Mouse (Mus musculus): ENCODE data around the gene Ndufaf8.

The Ndufaf8 gene

GRCm38 (mm10) chr11:120085891-120086627 is 12.7 kb upstream of the Ndufaf8 start:
- DNase-seq (ENCODE audit: low spot score in 2 of 2): peak in 1 of 2 experiments; percentile 22

GRCm38 (mm10) chr11:120086702-120087152 is 12.0 kb upstream of the Ndufaf8 start, which contains the start of gene Cep131:
Gene Cep131, minus strand, starts transcription at chr11:120086827.
- peak; percentile 93 to 95 for DNase-seq (ENCODE audit: low spot score in 2 of 2)

DNA sequence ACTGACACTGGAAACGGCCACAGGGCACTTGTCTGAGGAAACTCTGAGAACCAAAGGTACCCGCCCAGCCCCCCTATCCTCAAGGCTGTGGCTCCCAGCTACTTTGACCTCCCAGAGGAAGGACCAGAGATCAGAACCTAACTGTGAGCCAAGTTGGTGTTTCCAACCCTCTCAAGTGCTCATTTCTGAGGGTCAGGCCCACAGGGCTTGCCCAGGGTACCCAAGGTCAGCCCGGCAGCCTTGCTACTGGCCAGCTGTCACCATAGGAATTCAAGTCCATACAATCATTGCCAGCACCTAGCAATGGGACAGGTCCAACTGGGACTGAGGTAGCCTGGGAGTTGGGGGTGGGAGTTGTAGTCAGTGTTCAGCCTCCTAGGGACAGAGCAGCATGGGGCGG is 8.1 kb upstream of the Ndufaf8 start:
- DNase-seq (ENCODE audit: low spot score in 2 of 2): no peak

GRCm38 (mm10) chr11:120092817-120093591 is 5.7 kb upstream of the Ndufaf8 start:
- DNase-seq (ENCODE audit: low spot score in 2 of 2): no peak

- peak; percentile 36 to 59 for DNase-seq (ENCODE audit: low spot score in 2 of 2)
These were observed 2.3 kb downstream of the Ndufaf8 start for GRCm38 (mm10) chr11:120101036-120101435.

DNA sequence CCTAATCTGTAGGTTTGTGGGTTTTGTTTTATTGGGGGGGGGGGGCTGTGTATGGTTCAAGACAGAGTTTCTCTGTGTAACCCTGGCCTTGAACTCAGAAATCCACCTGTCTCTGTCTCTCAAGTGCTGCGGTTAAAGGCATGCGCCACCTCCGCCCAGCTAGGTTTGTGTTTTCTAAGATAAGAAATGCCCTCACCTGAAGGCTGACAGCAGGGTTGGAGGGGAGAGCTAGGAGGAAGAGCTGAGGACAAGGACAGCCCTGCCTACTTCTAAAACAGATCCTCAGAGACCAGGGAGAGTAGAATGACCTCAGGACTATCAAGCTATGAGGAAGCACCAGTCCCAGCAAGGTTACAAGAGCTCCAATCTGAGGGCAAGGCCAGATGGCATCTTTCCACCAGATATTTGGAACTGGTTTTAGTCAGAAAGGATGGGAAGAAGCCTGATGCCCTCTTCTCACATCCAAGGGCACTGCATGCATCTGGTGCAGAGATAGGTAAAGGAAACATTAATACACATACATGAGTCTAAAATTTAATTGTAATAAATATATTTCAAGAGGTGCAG is 4.8 kb downstream of the Ndufaf8 start:
- no peak for DNase-seq (ENCODE audit: low spot score in 2 of 2)

DNA sequence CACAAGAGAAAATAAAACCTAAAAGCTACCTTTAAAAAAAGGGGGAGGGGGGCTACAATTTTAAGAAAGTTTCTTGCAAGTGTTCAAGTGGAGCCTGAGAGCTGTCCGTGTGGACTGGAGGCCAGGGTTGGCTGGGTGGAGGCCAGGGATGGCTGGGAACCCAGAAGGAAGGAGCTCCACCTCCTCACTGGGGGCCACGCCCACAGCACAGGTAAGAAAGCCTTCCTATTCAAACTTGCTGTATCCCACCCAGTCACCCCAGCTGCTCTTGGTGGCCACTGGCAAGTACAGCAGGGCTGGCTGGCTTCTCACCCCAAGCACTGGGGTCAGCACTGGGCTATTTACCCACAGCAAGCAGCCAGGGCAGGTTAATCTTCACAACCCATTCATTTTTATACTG is 8.3 kb downstream of the Ndufaf8 start:
- no peak for DNase-seq (ENCODE audit: low spot score in 2 of 2)

DNA sequence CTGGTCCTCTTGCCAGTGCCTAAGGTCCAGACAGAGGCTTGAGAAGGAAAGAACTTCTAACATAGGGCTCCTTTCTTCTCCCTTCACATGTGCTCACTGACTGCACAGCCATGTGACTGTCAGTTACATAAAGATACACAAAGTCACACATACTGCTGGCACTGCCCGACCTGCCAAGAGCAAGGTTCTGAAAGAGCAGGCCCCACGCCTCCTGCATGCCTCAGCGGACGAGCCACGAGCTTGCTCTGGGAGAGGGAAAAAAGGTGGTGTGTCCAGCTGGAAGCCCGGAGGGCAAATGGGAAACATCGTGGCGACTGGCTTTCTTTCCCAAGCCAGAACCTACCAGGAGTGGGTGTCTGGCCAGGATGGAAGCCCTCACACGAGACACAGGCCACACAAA is 9.1 kb downstream of the Ndufaf8 start:
- no peak for DNase-seq (ENCODE audit: low spot score in 2 of 2)

DNA sequence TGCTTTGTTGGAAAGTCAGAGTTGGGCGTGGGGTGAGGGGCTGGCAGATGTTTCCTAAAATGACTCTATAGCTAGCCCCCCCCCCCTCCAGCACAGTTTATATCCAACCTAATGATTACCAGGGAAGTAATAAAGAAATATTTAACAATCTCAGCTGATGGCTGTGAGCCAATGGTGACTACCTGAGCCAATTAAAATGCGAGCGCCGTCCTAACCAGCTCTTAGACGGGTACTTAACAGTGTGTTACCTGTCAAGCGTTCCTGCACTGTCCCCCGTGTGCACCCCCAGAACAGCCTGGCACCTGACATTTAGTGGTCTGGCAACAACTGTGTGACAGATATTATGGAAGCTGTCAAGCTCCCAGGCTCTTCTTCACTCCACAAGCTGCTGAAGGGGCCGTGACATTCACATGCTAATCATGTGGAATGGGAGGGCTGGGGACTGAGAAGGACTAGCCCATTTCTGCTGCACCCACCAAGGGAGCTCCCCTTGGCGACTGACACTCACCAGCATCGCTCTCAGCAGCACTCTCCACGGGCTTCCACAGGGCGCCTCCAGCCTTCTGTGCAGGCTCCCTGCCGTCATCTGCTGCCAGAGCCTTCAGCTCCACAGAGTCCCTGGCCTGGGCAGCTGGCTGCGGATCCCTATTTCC is 11.0 kb downstream of the Ndufaf8 start:
- DNase-seq (ENCODE audit: low spot score in 2 of 2): no peak

DNA sequence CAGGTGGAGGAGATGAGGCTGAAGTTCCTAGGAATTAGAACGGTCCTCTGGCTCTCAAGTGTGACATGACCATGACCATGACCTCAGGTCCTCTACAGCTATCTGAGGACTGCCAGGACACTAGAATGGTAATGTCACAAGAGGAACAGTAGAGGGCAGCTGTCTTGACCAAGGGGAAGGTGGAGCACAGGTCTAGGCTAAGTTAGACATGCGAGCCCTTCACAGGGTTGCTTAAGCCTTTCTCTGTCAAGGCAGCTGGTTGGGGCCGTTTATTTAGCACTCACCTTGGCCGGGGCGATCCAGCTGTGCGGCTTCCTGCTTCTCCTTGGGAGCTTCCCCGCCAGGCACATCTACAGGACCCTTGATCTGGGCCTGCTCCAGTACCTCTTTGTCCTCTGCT is 11.8 kb downstream of the Ndufaf8 start:
- DNase-seq (ENCODE audit: low spot score in 2 of 2): no peak

GRCm38 (mm10) chr11:120111033-120111432 is 12.3 kb downstream of the Ndufaf8 start:
- DNase-seq (ENCODE audit: low spot score in 2 of 2): peak in 1 of 2 experiments; percentile 29

DNA sequence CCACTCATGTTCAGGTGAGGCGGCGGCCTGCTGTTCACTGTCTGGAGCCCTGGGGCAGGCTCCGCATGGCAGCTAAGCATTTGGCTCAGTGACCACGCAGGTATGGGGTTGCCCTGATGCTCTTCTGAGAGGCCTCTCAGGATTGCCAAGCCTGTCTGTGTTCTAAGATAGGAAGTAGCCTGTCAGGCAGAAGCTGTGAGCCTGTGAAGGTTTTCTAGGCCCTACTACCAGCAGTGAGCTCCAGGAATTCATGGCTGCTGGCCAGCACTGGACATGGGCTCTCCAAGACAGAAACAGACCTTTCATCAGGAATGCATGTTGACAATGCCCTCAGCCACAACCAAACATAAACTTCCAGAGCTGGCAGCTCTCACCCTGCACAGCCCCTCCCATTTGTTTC is 13.4 kb downstream of the Ndufaf8 start:
- DNase-seq (ENCODE audit: low spot score in 2 of 2): no peak

DNA sequence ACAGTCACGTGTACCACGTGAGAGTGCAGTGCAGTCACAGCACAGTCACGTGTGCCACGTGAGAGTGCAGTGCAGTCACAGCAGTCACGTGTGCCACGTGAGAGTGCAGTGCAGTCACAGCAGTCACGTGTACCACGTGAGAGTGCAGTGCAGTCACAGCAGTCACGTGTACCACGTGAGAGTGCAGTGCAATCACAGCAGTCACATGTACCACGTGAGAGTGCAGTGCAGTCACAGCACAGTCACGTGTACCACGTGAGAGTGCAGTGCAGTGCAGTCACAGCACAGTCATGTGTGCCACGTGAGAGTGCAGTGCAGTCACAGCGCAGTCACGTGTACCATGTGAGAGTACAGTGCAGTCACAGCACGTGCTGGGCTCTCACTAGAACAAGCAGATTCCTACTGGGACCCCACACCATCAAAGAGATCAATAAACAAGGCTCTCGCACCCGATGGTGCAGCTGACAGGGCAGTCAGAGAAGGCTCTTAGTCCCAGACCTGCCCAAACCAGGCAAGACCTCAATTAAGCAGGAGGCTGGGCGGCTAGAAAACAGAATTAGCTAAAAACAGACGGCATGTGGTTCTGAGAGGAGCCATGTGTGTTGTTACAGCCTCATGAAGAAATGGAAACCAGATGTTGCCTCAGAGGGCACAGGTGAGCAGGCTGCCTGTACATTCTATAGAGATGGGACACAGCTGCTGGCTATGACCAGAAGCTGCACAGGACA is 15.9 kb downstream of the Ndufaf8 start:
- no peak for DNase-seq (ENCODE audit: low spot score in 2 of 2)

- no peak for DNase-seq (ENCODE audit: low spot score in 2 of 2)
These were observed 18.9 kb downstream of the Ndufaf8 start for GRCm38 (mm10) chr11:120117626-120118025.

DNA sequence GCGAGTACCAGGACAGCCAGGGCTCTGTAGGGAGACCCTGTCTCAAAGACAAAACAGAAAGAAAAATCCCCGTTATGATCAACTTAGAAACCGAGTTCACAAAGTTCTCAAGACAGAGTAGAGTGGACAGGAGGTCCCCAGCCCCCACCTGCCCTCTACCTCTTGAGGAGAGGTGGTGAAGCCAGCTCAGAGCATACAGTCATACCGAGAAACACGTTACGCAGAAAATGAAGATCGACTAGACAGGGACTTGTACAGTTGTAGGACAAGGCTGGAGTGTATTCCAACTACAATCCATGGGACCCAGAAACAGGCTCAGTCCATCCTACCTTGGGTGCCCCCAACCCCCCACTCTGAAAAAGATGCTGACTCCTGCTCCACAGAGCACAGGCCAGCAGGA is 20.4 kb downstream of the Ndufaf8 start:
- no peak for DNase-seq (ENCODE audit: low spot score in 2 of 2)

- DNase-seq (ENCODE audit: low spot score in 2 of 2): no peak
These were observed 21.3 kb downstream of the Ndufaf8 start for GRCm38 (mm10) chr11:120119936-120120541.

- peak in 1 of 2 experiments; percentile 26 for DNase-seq (ENCODE audit: low spot score in 2 of 2)
These were observed 22.1 kb downstream of the Ndufaf8 start for GRCm38 (mm10) chr11:120120642-120121420.

DNA sequence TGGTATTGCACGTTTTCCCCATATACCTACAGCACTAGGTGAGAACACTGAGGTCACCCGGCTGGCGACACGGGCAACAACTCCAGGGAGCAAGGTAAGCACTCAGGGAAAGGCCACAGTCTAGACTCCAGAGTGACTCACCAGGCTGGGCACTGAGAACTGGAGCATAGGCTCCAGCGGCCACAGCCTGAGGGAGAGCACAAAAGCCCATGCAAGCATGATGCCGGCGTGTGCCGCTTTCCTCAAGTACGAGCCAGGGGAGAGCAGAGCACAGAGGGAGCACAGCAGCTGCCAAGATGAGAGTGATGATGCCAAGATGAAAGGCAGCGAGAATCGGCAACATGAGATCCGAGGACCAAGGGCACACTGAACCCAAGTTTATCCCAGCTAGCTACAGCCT is 23.4 kb downstream of the Ndufaf8 start:
- no peak for DNase-seq (ENCODE audit: low spot score in 2 of 2)

DNA sequence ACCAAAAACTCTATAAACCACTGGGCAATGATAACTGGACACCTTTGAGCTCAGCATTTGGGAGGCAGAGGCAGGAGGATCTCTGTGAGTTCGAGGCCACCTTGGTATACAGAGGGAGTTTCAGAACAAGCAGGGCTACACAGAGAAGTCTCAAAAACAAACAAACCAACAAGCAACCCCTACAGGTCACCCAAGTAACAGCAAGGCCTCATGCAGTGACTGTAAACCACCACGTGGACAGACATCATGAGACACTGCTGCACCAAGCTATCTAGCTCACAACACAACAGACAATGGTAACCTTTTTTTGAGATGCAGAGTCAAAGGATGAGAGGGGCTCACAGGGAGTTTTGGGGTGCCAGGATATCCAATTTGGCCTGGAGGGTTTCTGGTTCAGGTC is 28.1 kb downstream of the Ndufaf8 start:
- DNase-seq (ENCODE audit: low spot score in 2 of 2): no peak

GRCm38 (mm10) chr11:120129281-120129680 is 30.6 kb downstream of the Ndufaf8 start:
- DNase-seq (ENCODE audit: low spot score in 2 of 2): no peak

Data from spleen, postnatal 14 days (tissue).